Mouse (Mus musculus) gastrocnemius, adult 2 months (tissue): ENCODE measurements around the gene AI481877. TPM values are rescaled to one million over a fixed set of nuclear protein-coding genes. Genes with fewer than 3 reads are reported as not detected.

Source experiments
- DNase-seq: peaks from one replicate; pipeline ENCODE4 v3.0.0; 2022
- H3K27ac ChIP-seq: fragments of 200-600 bp; 2 replicates; pipeline ENCODE4 v1.8.1; 2022; ENCODE audit warnings: mild to moderate bottlenecking
- H3K4me3 ChIP-seq: fragments of 200-600 bp; 2 replicates; pipeline ENCODE4 v1.8.1; 2022; ENCODE audit warnings: mild to moderate bottlenecking, moderate library complexity
- CTCF ChIP-seq: fragments of 200-600 bp; IDR thresholded peaks from 2 replicates; pipeline ENCODE4 v1.8.1; 2022; ENCODE audit warnings: antibody characterized with exemption, mild to moderate bottlenecking, moderate library complexity
- intact Hi-C: fragments of 180-260 bp; cut with DNase I; formaldehyde crosslinking; loops from one replicate; pipeline ENCODE4 v1.15.1; 2025
- total RNA-seq, 2 experiments: library from RNA; stranded (reverse); gene quantifications; 2 replicates each; pipeline ENCODE4 v1.2.3; 2021

AI481877 gene
- total RNA-seq, 2 experiments from 2014 or later, result not detected

- TF ChIP-seq CTCF, result no peak
- no peak overlapping the region for H3K27ac ChIP-seq
- intact Hi-C loops, result no loop called here
- DNase-seq, result no peak
- H3K4me3 ChIP-seq, result no peak overlapping the region
Observed at GRCm38 (mm10) chr4:59107886-59108285, 30.9 kb downstream of the AI481877 start.

- no peak for DNase-seq
- TF ChIP-seq CTCF, result no peak
- H3K4me3 ChIP-seq, result no peak overlapping the region
- intact Hi-C loops, result no loop called here
- H3K27ac ChIP-seq, result no peak overlapping the region
Observed at GRCm38 (mm10) chr4:59106661-59107060, 32.1 kb downstream of the AI481877 start.

DNA sequence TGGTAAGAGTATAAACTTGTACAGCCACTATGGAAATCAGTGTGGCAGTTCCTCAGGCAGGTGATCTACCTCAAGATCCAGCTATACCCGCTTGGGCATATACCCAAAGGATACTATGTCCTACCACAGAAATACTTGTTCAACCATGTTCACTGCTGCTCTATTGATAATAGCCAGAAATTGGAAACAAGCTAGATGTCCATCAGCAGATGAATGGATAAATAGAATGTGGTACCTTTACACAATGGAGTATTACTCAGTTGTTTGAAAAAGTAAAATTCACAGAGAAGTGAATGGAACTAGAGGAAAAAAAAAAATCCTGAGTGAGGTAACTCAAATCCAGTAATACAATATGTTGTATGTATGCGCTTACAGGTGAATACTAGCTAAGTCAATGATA is 34.6 kb downstream of the AI481877 start:
- Histone ChIP-seq H3K27ac (no peak overlapping the region), H3K4me3 (no peak overlapping the region)
- intact Hi-C loops, result no loop called here
- no peak for TF ChIP-seq CTCF
- no peak for DNase-seq

GRCm38 (mm10) chr4:59096393-59096792 is 42.4 kb downstream of the AI481877 start:
- no peak overlapping the region for H3K4me3 ChIP-seq
- TF ChIP-seq CTCF, result peak; percentile 93
- DNase-seq, result peak; percentile 57
- no peak overlapping the region for H3K27ac ChIP-seq
- intact Hi-C loops, result loop anchor here (1.0 to 5.0 kb wide), 3 partner anchors 91 to 471 kb away; no protein-coding TSS in a partner anchor

DNA sequence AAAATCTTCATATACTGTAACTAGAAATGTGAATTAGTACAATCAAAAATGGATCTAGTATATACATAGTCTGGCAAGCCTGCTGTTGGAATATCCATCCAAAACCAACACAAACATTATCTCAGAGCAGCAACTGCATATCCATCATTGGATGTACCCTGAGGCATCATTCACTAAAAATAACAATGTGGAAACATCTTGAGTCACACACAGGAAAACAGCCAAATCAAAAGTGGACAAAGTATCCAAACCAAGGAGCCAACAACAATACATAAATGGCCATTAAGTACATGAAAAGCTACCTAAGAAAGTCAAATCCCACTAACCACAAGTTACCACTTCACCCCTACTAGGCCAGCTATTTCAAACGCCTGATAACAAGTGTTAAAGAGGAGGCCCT is 49.4 kb downstream of the AI481877 start:
- H3K4me3 ChIP-seq, result no peak overlapping the region
- DNase-seq, result no peak
- intact Hi-C loops, result no loop called here
- no peak for TF ChIP-seq CTCF
- no peak overlapping the region for H3K27ac ChIP-seq

DNA sequence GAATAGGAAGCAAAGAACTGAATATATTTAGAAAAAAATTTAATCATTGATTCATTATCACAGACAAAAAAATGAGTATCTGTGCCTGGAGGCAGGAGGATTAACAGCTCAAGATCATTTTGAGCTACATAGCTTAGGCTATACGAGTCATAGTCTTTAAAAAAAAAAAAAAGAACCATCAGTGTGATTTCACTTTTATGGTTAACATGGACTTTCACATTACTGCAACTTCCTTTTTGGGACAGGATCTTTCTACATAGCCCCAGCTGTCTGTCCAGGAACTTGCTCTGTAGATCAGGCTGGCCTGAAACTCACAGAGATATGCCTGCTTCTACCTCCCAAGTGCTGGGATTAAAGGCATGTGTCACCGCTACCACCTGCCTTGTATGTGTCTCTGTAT is 55.4 kb downstream of the AI481877 start:
- Histone ChIP-seq H3K27ac (no peak overlapping the region), H3K4me3 (no peak overlapping the region)
- intact Hi-C loops, result no loop called here
- DNase-seq, result no peak
- TF ChIP-seq CTCF, result no peak

DNA sequence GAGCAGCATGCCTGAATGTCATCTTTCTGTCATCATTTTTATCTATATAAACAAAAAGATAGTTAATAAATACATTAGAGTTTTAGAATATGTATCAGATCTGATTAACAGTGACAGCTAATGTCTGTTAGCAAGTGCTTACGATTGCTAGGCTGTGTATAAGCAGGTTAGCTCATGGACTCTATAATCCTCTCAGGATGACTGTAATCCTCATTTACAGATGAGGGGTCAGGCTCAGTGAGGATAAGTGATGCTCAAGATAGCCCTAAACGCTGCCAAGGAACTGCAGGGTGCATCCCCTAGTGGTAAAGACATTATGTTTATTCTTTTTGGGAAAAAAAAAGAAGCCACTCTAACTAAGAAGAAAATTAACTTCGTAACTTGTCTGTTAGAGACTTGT is 69.5 kb downstream of the AI481877 start:
- H3K27ac ChIP-seq, result no peak overlapping the region
- DNase-seq, result no peak
- intact Hi-C loops, result no loop called here
- TF ChIP-seq CTCF, result no peak
- no peak overlapping the region for H3K4me3 ChIP-seq

GRCm38 (mm10) chr4:59062526-59062925 is 76.3 kb downstream of the AI481877 start:
- no peak for DNase-seq
- Histone ChIP-seq H3K27ac (no peak overlapping the region), H3K4me3 (no peak overlapping the region)
- no peak for TF ChIP-seq CTCF
- intact Hi-C loops, result no loop called here

- intact Hi-C loops, result no loop called here
- Histone ChIP-seq H3K27ac (no peak overlapping the region), H3K4me3 (no peak overlapping the region)
- no peak for DNase-seq
- TF ChIP-seq CTCF, result no peak
Observed at GRCm38 (mm10) chr4:59057929-59058328, 80.9 kb downstream of the AI481877 start.

GRCm38 (mm10) chr4:59051081-59051480 is 87.7 kb downstream of the AI481877 start:
- Histone ChIP-seq H3K27ac (no peak overlapping the region), H3K4me3 (no peak overlapping the region)
- intact Hi-C loops, result no loop called here
- no peak for DNase-seq
- no peak for TF ChIP-seq CTCF

- DNase-seq, result no peak
- no peak for TF ChIP-seq CTCF
- intact Hi-C loops, result no loop called here
- H3K27ac ChIP-seq, result no peak overlapping the region
- no peak overlapping the region for H3K4me3 ChIP-seq
Observed at GRCm38 (mm10) chr4:59047222-59047621, 91.6 kb downstream of the AI481877 start.

GRCm38 (mm10) chr4:59043891-59044290 is 94.9 kb downstream of the AI481877 start:
- H3K27ac ChIP-seq, result no peak overlapping the region
- DNase-seq, result no peak
- H3K4me3 ChIP-seq, result no peak overlapping the region
- intact Hi-C loops, result no loop called here
- TF ChIP-seq CTCF, result no peak

- Histone ChIP-seq H3K27ac (no peak overlapping the region), H3K4me3 (no peak overlapping the region)
- DNase-seq, result no peak
- no peak for TF ChIP-seq CTCF
- intact Hi-C loops, result no loop called here
Observed at GRCm38 (mm10) chr4:59043074-59043473, 95.7 kb downstream of the AI481877 start.

DNA sequence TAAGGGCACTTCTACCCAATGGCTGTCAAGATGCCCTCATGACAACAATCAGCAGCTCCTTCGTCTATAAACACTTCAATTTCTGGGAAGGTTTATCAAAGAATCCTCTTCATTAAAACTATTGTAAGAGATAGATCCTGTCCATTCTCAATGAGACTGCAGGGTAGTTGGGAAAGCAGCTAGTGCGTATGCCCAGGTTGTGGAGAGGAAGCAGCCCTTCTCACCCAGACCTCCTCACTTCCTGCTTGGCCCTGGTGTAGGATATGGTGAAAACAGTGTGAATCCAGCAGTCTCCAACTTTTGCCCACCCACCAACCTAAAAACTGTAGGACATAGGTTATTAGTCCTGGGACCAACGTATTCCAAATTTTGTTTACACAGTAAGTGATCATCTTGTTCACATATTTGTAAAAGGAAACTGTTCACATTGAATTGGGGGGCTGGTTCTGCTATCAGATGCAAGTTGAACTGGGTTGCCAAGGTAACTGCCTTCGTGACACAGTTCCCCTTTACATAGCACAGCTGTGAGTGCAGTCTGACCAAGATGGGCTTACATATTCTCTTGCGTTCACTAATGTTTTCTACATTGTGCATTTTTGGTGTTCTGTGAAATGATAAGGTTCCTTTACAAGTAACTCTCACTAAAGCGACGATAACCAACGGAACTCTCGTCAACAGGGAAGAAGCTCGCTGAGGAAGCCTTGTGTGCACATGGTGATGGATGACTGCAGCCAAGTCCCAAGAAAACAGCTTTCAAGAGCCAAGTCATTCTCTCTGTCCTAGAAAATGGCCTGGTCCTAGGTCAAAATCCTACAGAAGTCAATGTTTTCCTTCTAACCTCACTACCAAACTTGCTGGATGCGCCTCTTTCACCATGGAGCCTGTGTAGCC is 98.1 kb downstream of the AI481877 start:
- TF ChIP-seq CTCF, result no peak
- intact Hi-C loops, result no loop called here
- DNase-seq, result no peak
- H3K4me3 ChIP-seq, result no peak overlapping the region
- H3K27ac ChIP-seq, result no peak overlapping the region
